Mouse (Mus musculus) spleen, postnatal 36 days (tissue): Measurements from ENCODE around the gene Slc8a2.

Experiments used
- DNase-seq, 2 experiments: peaks; one replicate each; pipeline ENCODE4 v3.0.0; 2022; ENCODE audit warnings: low spot score in 2 of 2, mixed read lengths in 1 of 2

The Slc8a2 gene

DNA sequence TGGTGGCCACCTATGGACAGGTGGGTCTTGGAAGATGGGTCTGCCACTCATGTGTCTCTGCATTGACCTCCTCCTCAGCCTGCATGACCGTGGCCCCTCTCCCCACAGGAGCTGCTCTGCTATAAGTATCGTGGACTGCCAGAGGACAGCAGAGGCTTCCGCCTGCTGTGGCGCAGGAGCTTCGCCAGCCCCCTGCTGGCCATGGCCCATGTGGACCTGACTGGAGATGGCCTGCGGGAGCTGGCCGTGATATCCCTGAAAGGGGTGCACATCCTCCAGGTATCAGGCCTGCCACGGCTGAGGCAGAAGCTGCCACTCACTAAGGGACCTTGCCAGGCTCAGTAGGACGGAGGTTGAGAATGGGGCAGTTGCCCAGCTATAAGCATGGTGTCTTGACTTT is 3.8 kb upstream of the Slc8a2 start:
- DNase-seq = no peak

DNA sequence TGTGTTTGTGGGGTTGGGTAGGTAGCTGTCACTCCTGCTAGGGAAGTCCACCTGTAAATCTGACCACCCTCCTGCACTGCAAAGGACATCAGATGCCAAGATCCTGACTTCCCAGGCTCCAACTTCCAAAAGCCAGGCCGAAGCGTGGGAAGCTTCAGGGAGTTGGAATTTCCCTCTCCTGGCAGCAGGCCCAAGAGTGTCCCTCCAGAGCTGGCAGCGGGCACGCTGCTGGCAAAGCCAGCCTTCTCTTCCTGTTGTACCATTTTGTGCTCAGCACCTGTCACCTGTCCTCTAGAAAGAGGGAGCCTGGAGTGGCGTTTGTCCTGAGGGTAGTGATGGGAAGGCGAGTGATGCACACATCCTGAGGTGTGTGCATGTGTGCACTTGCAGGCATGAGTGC is 1.3 kb upstream of the Slc8a2 start:
- no peak for DNase-seq

DNA sequence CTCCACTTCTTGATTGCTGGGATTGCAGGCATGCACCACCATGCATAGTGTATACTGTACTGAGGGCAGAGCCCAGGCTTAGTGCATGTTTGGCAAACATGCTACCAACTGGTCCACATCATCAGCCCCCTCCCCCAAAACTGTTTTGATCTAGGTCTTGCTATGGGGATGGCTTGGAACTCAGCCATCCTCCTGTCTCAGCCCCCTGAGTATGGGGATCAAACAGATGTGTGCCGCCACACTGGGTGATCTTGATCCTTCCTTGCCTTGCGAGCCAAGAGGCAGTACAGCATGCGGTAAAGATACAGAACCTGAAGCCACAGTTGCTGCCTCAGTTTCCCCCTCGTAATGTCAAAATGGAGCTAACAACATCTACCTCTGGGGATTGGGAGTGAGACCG is 727 bp upstream of the Slc8a2 start:
- no peak for DNase-seq

DNA sequence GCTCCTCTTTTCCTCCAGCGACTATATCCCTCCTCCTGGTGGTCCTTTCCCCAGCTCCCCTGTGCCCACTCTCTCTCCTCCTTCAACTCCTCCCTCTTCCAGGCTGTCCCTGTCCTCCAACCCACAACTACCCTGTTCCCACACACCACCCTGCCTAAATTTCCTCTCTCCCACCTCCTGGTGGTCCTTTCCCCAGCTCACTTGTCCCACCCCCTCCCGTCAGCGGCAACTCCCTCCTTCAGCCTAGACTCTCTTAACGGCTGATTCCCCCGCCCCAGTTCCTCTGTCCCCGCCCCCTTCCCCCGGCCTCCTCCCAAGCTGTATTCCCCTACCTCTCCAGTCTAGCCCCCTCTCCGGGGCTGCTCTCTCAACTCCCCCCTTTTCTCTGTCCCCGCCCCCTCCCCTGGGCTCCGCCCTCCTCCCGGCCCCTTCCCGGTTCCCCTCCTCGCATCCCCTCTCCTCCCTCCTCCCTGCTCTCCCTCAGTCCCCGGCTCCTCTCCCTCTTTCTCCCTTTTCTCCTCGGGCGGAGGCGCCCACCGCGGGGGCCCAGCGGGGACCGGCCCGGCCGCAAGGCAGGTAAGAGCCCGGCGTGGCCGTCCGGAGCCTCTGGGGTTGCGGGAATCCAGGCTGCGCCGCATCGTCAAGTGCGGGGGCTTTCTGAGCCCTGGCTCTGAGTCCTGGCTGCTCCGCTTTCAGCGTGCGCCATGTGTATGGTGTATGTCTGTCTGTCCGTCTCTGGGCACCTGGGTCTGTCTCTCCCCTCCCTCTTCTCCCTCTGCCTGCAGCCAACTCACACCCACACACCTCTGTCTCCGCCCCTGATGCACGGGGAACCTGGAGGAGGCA is 443 bp downstream of the Slc8a2 start:
- no peak for DNase-seq

DNA sequence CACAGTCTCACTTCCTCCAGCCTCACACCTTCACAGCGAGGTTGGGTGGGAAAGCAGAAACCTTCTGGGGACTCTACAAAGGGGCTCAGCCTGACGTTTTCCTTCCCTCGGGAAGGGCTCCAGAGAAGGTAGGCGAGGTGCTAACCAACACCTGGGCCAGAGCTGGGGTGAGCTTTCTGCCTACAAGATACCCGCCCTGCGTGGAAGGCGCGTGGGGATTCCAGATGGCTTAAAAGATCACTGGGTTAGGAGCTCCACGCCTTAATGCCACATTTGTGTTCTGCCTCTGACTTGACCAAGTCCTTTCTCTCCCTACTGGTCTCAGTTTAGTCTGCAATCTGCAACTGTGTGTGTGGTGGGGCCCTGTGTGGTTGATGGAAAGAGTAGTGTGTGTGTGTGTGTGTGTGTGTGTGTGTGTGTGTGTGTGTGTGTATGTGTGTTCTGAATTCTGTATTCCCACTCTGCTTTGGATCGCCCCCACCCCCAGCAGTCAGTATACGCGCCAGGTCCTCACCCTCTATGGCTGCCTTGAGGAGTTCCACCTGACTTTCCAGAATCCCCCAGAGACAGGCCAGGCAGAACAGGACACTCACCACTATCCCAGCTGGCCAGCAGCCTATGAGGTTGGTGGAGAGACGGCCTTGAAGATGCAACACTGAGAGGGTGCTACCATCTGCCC is 1.5 kb downstream of the Slc8a2 start:
- no peak for DNase-seq

DNA sequence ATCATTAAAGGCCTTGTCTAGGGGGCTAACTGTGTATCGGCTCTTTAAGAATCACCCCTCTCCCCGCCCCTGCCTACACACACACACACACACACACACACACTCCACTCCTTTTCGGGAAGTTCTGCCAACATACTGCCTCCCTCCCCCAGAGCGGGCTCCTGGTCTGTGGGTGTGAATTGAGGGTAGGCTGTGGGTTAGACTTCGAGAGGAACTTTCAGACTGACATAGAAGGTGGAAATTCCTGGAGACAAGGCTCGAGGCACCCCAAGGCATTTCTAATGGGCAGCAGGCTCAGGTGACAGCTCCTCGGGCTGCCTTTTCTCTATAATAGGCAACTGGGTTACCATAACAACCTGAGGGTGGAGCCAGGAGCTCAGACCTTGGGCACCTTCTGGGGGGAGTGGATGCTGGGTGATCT is 2.5 kb downstream of the Slc8a2 start:
- DNase-seq = no peak

DNA sequence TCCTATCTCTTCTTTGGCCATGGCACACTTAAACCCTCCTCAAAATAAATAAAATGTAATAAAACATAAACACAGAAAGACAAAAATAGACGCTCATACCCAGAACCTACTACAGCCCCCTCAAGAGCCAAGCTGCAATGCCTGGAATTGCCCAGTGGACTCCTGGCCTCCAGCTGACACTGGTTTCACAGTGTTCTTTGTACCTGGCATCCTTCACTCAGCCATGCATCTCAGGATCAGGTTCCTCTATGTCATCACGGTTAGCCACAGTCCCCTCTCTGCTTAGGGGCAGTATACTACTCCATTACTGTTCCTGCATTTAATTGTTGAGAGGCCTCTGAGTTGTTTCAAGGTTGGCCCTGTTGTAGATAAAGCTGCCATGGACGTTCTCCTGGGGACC is 3.3 kb downstream of the Slc8a2 start:
- DNase-seq = no peak

DNA sequence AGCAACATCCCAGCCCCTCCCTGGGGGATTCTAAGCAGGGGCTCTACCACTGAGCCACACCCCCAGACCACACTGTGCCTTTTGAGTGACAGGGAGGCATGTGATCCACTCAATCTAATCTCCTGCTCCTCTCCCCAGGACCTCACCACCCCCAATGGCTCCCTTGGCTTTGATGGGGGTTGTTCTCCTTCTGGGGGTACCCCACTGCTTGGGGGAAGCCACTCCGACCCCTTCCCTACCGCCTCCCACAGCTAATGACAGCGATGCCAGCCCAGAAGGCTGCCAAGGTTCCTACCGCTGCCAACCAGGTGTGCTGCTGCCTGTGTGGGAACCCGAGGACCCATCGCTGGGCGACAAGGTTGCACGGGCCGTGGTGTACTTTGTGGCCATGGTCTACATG is 4.1 kb downstream of the Slc8a2 start:
- no peak for DNase-seq

DNA sequence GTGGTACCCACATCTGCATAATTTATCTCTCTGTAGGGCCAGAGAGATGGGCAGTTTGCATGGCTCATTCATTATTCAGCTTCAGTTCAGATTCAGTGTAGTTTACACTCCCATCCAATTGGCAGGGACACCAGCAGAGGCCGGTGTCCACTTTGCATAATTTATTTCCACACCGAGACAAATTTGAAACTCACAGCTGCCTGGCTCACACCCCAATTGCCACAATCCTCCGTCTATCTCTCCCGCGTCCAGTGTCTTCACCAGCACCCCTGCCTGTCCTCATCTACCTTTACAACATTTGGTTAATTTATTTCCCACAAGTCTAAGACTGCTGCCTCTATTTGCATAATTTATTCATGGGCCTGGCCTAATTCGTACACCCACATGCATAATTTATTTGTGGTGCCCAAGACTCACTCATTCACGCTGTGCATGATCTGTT is 5.3 kb downstream of the Slc8a2 start:
- DNase-seq = no peak

DNA sequence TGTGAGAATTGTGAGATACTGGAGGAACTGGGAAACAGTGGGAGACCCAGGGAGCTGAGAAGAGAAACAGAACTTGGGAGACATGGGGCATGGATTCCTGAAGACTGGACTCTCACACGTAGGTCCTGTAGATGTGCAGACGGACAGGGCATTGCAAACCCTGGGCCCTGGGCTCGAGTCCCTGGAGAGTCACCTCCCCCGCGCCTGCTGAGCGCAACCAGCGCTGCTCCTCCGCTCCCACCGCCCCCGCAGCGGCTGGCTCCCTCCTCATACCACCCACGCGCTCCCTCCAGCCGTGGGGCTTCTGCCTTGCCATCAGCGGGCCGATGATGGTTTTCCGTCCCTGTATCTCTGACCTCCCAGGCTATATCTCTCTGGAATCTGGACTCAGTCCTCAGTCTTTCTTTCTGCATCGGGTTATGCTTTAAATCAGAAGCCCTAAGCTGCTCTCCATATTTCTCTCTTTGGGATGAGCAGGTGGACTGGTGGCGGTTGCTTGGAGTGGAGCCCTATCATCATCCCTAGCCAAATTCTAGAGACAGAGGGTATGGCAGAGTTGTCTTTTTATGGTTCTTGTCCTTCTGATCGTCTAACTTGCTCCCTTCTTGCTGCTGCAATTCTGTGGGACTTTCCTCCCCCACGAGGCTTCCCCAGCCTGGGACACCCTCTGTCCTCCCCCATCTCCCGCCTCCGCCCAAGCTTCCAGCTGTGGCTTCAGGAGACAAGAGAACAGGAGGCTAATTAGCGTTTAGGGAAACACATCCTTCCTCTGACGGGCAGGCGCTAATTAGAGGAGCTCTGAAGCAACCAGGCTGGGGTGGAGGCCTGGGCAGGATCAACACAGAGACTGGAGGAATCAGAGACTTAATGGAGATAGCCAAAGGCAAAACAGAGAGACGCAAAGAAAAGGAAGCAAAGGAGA is 17.1 kb downstream of the Slc8a2 start:
- no peak for DNase-seq

DNA sequence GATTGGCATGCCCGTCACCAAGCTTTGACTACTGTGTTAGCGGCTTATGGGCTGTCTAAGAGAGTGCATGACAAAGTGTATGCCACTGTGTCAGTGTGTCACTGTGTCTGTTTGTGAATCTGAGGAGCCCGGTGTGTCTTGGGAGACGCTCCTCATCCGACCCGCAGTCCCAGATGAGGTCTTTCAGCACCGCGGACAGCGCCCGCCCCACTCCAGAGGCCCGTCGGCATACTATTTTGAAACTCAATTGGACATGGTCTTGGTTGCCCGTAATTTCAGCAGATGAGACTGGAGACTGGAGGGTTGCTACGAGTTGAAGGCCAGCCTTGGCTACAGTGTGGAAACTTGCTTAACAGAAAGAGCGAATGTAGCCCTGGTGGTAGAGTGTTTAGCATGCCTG is 18.0 kb downstream of the Slc8a2 start:
- DNase-seq = no peak

DNA sequence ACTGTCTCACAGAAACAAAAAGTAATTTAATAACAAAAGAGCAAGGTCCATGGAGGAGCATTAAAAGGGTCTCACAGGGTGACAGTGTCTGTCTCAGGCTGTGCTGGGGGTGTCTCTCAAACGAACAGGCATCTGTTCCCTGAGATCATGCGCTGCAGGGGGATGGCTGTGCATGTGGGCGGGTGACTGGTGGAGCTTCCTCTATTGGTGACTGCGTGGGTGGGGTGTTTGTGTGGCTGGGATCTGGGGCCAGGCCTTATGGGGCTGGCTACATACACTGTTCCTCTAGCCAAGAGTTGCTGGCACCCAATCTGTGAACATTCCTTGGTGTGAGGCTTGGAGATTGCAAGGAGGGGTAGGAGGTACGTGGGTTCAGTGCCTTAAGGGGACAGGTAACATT is 19.6 kb downstream of the Slc8a2 start:
- no peak for DNase-seq

DNA sequence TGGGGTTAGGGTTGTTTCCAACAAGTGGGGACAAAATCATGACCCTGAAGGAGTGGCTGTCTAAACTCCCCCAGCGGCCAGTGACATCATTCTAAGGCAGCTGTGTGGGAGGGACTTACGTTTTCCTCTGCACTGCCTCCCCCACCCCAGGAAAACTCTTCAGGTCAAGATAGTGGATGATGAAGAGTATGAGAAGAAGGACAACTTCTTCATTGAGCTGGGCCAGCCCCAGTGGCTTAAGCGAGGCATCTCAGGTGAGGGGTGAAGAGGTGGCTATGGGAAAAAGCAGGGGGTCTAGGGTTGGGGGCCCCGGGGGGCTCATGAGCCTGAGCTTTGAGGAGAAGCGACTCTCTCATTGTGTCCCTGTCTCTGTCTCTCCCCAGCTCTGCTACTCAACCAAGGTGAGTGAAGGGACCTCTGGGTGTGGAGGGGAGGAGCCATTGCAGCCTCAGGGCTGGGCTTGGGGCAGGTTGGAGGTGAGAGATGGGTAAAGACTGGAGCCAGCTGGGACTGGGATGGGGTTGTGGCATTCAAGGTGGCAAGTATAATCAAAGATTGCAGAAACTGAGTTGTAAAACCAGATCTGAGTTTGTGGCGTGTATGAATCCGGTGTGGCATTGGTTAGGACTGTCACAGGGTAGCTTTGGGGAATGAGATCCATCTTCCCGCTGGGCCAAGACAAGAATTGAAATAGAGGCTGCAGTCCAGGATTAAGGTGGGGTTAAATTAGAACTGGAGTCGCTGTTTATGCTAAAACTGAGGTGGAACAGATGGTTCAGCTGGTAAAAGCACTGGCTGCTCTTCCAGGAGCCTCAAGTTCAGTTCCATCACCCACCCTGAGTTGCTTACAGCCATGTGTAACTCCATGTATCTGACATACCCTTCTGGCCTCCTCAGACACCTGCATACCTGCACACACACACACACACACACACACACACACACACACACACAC is 20.8 kb downstream of the Slc8a2 start:
- DNase-seq = no peak

DNA sequence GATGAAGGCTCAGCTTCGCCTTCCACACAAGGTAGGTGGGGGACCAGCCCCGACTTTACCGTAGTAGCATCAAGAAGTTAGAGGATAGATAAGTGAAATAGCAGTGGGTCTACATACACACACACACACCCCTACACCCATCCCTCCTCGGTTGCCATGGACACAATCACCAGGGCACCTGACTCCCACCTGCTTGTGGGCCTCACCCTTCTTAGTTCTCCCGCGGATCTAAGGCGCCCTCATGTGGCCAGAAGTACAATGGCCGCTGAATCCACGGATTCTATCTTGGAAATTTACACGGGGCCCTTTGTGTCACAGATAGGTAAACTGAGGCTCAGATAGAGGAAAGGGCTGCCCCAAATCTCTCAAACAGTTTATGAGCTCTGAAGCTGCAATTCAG is 23.9 kb downstream of the Slc8a2 start:
- peak in 1 of 2 experiments; percentile 26 for DNase-seq

DNA sequence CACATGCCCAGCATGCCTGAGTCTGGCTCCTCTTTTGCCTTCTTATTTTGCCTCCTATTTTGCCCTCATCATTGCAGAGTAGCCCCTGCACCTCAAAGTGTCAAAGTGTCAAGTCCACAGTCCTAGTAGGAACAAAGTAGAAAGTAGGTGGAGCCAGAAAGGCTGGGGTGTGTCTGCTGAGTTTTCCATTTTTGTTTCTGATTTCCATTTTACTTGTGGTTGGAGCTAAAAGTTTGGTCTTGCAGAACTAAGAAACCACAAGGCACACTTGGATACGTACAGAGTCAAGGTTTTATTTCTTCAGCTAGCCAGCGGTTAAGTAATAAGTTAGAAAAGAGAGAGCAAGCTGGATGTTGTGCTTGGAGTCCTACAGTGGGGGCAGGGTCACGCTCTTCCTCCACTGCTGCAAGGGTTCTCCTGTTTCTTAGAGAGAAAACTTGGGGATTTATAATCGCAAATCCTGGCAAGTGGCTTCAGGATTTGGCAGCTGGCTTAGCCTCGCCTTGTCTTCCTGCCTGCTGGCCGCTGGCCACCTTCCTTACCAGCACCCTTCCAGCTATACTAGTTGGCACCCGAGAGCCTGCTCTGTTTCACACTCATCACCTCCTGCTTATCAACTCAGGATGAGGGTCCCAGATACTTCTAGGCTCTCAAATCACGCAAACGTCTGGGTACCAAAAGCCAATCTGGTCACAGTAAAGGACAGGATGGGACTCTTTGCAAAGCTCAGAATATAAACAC is 25.7 kb downstream of the Slc8a2 start:
- no peak for DNase-seq

DNA sequence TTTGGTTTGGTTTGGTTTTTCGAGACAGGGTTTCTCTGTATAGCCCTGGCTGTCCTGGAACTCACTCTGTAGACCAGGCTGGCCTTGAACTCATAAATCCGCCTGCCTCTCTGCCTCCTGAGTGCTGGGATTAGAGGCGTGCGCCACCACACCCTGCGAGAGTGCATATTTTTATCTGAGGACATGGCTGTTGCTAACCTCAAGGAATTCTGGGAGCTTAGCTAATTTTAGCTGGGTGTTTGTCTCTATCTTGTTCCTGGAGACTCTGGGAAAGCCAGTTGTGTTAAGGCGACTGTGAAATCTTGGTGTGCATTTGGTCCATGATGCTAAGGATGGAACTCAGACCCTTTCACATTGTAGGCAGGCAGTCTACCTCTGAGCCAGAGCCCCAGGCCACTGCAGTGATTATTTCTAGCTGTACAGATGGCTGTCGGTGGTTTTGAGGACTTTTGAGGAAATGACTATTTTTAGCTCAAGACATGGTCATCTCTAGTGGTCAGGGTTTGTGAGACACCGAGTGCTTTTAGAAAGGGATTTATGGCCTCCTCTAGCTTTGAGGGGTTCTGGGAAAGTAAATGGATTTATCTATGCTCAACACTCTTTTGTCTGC is 26.6 kb downstream of the Slc8a2 start:
- no peak for DNase-seq

DNA sequence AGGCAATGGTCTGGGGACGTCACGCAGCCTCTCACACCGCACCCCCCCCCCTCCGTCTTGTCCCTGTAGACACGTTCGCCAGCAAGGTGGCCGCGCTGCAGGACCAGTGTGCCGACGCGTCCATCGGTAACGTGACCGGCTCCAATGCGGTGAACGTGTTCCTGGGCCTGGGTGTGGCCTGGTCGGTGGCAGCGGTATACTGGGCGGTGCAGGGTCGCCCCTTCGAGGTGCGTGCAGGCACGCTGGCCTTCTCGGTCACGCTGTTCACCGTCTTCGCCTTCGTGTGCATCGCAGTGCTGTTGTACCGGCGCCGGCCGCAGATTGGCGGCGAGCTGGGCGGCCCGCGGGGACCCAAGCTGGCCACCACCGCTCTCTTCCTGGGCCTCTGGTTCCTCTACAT is 29.1 kb downstream of the Slc8a2 start:
- no peak for DNase-seq

DNA sequence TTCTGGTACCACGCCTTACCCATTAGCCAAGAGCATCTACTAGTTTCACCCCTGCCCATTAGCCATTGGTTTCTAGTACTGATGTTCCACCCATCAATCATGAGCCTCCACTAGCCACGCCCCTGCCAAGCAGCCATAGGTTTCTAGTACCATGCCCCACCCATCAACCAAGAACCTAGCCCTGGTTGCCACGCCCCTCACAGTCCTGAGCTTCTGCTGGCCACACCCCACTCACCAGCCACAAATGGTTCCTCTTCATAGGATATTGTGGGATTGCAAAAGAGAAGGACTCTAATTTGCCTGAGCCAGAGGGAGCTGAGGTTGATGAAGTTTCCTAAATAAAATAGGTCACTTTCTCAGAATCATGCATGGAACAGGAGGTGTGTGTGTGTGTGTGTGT is 31.1 kb downstream of the Slc8a2 start:
- no peak for DNase-seq

DNA sequence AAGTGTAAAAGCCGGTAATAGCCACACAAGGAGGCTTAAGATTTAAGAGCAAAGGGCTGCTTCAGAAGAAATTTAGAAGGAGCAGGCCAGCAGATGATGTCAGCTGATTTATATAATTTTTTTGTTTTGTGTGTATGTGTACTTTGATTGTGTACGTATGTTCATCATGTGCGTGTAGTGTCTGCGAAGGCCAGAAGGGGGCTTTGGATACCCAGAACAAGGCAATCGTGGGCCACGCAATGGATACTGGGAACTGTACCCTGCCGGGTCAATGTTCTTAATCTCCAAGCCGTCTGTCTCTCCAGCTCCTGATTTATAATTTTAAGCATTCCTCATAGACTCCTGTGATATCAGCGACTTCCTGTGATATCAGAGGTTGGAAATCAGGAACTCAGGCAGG is 31.7 kb downstream of the Slc8a2 start:
- DNase-seq = no peak

DNA sequence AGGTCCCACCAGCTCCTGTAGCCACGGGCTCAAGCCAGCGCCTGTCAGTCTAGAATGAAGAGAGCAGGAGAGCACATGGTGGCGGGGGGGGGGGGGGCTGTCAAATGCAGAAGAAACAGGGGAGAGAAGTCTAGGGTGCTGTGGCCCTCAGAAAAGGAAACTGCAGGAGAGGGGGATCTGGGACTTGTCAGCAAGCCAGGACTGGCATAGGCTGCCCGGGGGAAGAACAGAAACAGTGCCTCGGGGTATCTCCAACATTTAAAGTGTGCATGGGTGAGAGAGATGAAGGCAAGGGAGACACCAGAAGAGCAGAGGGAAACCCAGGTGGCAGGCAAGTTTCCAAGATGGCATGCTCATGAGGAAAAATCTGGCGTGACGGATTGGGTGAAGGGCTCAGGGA is 32.4 kb downstream of the Slc8a2 start:
- no peak for DNase-seq
